Mouse (Mus musculus): ENCODE results near the gene Acss2. TPM values are rescaled to one million over a fixed set of nuclear protein-coding genes. Genes with fewer than 3 reads are reported as not detected.
"Not testable (repeated sequence)": the region's sequence is repeated elsewhere in the genome, so short reads cannot be mapped to it uniquely, and the experiment has no call there.

Gene Acss2
- polyA plus RNA-seq, 1 experiment from 2014 or later, result 13.0 TPM

DNA sequence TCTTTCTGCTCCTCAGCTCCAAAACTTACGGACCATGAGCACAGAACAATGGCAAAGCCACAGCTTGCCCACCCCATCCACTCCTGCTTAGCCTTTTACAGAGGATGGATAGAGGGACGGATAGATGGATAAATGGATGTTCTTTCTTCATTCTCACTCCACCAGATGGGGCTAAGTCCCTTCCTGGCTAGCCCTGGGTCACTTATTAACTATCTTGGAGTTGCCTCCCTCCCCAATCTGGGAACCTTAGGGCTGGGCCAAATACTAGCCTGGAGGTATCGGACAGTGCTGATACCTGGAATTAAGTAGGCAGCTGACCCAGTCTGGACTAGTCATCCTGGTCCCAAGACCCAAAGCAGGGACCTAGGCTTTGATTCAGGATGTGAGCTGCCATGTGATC, 86.0 kb downstream of the Acss2 start:
- Histone ChIP-seq H3K4me3 (replicated peaks) (no peak overlapping the region), H3K36me3 (no peaks in the 10 kb centered on the region), H3K27ac (no peak overlapping the region), H3K9ac (0 out of 2 replicates have a peak overlapping the region, but pooled peaks have one; percentile 6), H3K9me3 (replicated peaks) (no peaks in the 10 kb centered on the region), H3K4me2 (no peak overlapping the region), H3K27me3 (no peaks in the 10 kb centered on the region), H3K4me1 (peaks cover 11% of the 10 kb centered on the region)
- ATAC-seq (replicated peaks; ENCODE audit: low FRiP score), result no peak
- 69% methylated on average over 3 of the region's 3 CpGs for WGBS

DNA sequence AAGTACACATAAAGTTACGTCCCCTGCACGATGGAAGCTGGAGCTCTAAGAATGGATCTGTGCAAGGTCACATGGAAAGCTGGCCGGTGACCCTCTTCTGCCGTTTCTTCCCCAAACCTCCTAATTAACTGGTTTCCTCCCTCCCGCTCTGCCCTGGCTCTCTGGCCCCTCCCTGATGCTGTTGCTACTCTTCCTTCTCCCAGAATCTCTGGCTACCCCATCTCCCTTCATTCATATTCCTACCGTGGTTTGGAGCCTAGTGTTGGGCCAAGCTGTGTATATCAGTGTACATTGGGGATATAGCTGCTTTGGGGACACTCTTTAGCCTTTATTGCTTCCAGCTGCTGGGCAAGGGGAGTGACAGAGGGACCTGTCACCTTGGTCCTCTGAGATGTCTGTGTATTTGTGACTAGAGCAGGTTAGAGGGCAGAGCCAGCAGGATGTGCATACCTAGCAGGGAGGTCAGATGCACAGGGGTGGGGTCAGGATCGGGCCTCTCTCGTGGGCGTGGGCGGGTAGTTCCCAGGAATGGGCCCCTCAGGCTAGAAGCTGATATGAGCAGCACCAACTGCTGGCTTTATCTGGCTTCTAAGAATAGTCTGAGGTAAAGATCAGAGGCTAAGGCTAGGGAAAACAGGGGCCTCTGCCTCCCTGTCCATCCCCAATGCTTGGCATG, 87.0 kb downstream of the Acss2 start:
- WGBS, result 17% methylated on average over 10 of the region's 10 CpGs
- peak; percentile 82 for ATAC-seq (replicated peaks; ENCODE audit: low FRiP score)

DNA sequence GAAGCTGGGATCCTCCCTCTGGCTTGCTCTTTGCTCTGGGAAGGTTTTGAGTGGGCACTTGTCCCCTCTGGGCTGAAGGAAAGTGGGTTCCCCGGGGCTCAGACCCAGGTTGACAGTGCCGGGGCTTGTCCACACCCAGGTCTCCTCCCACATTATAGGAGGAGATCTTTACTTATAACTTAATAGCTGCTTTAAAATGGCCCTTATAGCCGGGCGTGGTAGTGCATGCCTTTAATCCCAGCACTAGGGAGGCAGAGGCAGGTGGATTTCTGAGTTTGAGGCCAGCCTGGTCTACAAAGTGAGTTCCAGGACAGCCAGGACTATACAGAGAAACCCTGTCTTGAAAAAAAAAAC, 87.5 kb downstream of the Acss2 start:
- not testable (repeated sequence) for H3K27ac ChIP-seq; H3K9me3 ChIP-seq (replicated peaks); H3K4me3 ChIP-seq (replicated peaks)

More for the DNA sequence above, 87.0 kb downstream of the Acss2 start:
- Histone ChIP-seq H3K4me1 (peaks cover 11% of the 10 kb centered on the region), H3K9me3 (replicated peaks) (no peaks in the 10 kb centered on the region), H3K27me3 (no peaks in the 10 kb centered on the region), H3K4me2 (no peak overlapping the region), H3K27ac (no peak overlapping the region), H3K9ac (no peak overlapping the region), H3K36me3 (no peaks in the 10 kb centered on the region), H3K4me3 (replicated peaks) (no peak overlapping the region)

DNA sequence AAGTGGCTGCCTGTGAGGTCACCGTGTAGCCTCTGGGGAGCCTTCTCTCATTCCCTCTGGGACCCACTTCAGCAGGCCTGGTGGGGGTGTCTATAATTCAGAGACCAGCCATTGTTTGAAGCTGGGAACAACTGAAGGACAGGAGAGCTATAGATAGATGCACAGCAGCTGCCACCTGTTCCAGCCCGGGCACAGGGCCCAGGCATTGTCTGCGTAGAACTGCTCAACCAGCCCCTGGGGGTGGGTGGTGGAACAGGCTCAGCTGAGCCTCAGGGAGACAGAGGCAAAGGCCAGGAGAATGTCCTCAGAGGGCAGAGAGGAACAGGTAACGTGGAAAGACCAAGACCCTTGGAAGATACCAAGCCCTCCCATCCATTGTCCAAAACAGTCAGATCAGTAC, 88.6 kb downstream of the Acss2 start:
- Histone ChIP-seq H3K27me3 (no peaks in the 10 kb centered on the region), H3K4me3 (replicated peaks) (no peak overlapping the region), H3K9me3 (replicated peaks) (no peaks in the 10 kb centered on the region), H3K4me2 (no peak overlapping the region), H3K9ac (no peak overlapping the region), H3K36me3 (no peaks in the 10 kb centered on the region), H3K27ac (no peak overlapping the region), H3K4me1 (peaks cover 11% of the 10 kb centered on the region)
- ATAC-seq (replicated peaks; ENCODE audit: low FRiP score), result no peak
- WGBS, result 95% methylated on average over 4 of the region's 4 CpGs

More for the DNA sequence above, 87.5 kb downstream of the Acss2 start:
- not testable (repeated sequence) for H3K27me3 ChIP-seq; H3K4me2 ChIP-seq; H3K9ac ChIP-seq; H3K36me3 ChIP-seq; ATAC-seq (replicated peaks; ENCODE audit: low FRiP score)
- WGBS, result 59% methylated on average over 4 of the region's 4 CpGs
- H3K4me1 ChIP-seq, result peaks cover 11% of the 10 kb centered on the region

DNA sequence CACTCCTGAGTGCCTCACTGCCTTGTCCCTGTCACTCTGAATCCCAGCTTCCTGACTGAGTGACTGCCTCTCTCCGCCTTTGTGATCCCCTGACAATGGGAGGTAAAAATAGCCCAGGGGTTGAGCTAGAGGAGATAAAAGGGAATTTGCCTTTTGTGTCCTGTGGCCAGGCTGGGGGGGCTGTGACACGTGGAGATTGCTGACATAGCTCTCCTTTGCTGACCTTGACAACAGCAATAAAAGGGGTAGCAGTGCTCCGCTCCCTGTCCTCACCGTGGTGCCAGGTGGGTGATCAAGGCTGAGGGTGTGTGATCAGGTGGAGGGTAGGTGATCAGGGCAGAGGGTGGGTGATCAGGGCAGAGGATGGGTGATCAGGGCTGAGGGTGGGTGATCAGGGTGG, 93.2 kb downstream of the Acss2 start, which contains the start of gene Myh7b:
Gene Myh7b, plus strand, starts transcription at position 235 of the 400 bp plus-strand sequence.
- H3K9ac ChIP-seq, result no peak within 1 kb of the TSS
- H3K27ac ChIP-seq, result no peak within 1 kb of the TSS
- H3K4me1 ChIP-seq, result peaks cover 9% of the 10 kb centered on the region
- no peaks in the 10 kb centered on the region for H3K36me3 ChIP-seq
- 0 out of 2 replicates have a peak, but pooled peaks cover 6% of the 10 kb centered on the region for H3K27me3 ChIP-seq
- no peaks in the 10 kb centered on the region for H3K9me3 ChIP-seq (replicated peaks)
- H3K4me3 ChIP-seq (replicated peaks), result no peak within 1 kb of the TSS
- 32% methylated on average over 4 of the region's 4 CpGs for WGBS
- ATAC-seq (replicated peaks; ENCODE audit: low FRiP score), result no peak
- H3K4me2 ChIP-seq, result no peak within 1 kb of the TSS

DNA sequence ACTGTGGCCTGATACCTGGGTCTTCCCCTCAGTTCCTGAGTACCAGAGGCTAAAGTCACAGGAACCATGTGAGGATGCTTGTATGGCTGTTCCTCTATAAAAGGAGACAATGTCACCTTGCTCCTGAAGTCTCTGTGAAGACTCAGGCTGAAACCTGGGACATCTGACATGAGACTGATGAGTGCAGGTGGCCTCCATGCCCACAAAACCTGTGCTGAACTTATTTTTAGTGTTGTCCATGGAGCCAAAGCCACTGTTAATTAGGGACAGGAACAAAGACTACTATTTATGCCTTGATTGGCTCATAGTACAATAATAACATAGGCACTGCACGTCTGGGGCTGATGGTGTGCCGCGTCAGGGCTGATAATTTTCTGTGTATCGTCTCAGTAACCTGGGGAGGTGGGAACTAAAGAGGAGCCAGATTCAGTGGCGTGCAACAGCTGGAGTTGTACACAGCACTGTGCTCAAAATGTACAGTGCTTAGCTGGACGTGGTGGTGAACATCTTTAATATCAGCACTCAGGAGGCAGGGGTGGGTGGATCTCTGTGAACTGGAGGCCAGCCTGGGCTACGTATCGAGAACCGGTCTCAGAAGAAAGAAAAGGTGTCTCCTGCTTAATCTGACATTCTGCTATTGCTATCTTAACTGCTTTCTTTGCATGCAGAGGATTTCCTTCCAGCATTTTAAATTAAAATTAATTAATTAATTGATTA, 94.2 kb downstream of the Acss2 start:
- WGBS, result 84% methylated on average over 9 of the region's 9 CpGs
- ATAC-seq (replicated peaks; ENCODE audit: low FRiP score), result no peak

DNA sequence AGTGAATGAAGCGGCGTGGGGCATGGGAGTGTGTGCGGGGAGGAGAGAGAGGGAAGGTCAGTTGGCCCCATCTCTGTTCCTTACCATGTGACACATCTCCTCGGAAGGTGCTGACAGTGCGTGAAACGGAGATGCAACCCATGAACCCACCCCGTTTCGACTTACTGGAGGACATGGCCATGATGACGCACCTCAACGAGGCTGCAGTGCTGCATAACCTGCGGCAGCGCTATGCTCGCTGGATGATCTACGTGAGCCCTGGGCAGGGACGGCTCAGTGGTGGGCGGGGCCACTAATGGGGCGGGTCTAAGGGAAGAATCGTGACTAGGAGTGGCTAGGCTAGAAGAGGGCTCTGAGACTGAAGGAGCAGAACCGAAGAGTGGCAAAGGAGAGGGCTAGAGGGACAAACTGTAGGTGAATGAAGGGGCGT, 95.6 kb downstream of the Acss2 start:
- H3K9me3 ChIP-seq (replicated peaks), result no peaks in the 10 kb centered on the region
- no peak overlapping the region for H3K27ac ChIP-seq
- no peaks in the 10 kb centered on the region for H3K36me3 ChIP-seq
- WGBS, result 6% methylated on average over 20 of the region's 20 CpGs
- peak overlapping the region; percentile 59 for H3K4me2 ChIP-seq
- peaks cover 9% of the 10 kb centered on the region for H3K4me1 ChIP-seq
- no peak overlapping the region for H3K9ac ChIP-seq
- peak overlapping the region; percentile 36 for H3K4me3 ChIP-seq (replicated peaks)
- peak; percentile 98 for ATAC-seq (replicated peaks; ENCODE audit: low FRiP score)
- 0 out of 2 replicates have a peak, but pooled peaks cover 6% of the 10 kb centered on the region for H3K27me3 ChIP-seq

More for the DNA sequence above, 94.2 kb downstream of the Acss2 start:
- Histone ChIP-seq H3K9me3 (replicated peaks) (no peaks in the 10 kb centered on the region), H3K4me1 (peaks cover 9% of the 10 kb centered on the region), H3K27me3 (0 out of 2 replicates have a peak, but pooled peaks cover 6% of the 10 kb centered on the region), H3K27ac (no peak overlapping the region), H3K4me2 (no peak overlapping the region), H3K9ac (no peak overlapping the region), H3K4me3 (replicated peaks) (no peak overlapping the region), H3K36me3 (no peaks in the 10 kb centered on the region)

DNA sequence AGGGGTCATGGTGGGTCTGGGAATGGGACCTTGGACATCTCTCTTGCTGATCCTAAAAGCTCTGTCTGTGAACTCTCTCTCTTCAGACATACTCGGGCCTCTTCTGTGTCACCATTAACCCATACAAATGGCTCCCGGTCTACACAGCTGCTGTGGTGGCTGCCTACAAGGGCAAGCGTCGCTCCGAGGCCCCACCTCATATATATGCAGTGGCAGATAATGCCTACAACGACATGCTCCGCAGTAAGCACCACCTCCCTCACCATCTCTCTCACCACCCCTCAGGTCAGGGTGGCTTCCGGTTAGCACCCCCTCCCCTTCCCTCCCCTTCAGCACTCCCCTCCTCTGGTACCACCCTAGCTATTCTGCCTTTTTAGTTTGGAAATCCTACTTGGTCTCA, 96.2 kb downstream of the Acss2 start:
- Histone ChIP-seq H3K27me3 (0 out of 2 replicates have a peak, but pooled peaks cover 6% of the 10 kb centered on the region), H3K36me3 (no peaks in the 10 kb centered on the region), H3K4me3 (replicated peaks) (no peak overlapping the region), H3K27ac (no peak overlapping the region), H3K9ac (no peak overlapping the region), H3K9me3 (replicated peaks) (no peaks in the 10 kb centered on the region), H3K4me1 (peaks cover 9% of the 10 kb centered on the region), H3K4me2 (peak overlapping the region; percentile 59)
- 66% methylated on average over 8 of the region's 8 CpGs for WGBS
- ATAC-seq (replicated peaks; ENCODE audit: low FRiP score), result no peak

DNA sequence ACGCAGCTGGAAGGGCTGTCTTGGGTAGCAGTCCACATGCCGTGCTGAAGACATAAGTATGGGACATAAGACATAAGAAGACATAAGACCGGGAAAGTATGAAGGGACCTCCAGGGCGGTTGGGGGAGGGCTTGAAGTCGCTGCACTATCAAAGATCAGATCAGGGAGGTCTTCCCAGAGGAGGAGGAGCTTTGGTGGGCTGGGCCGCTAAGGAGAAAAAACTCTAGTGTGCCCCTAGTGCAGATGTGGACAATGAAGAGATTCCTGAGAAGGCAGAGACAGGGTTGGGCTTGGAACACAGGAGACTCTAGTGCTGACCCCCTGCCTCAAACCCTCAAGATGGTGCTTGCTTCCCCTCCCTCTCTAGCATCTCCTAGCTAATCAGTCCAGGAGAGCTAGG, 99.2 kb downstream of the Acss2 start:
- H3K9ac ChIP-seq, result no peak overlapping the region
- H3K4me2 ChIP-seq, result no peak overlapping the region
- H3K27ac ChIP-seq, result no peak overlapping the region
- ATAC-seq (replicated peaks; ENCODE audit: low FRiP score), result no peak
- H3K36me3 ChIP-seq, result no peaks in the 10 kb centered on the region
- peaks cover 9% of the 10 kb centered on the region for H3K4me1 ChIP-seq
- H3K27me3 ChIP-seq, result 0 out of 2 replicates have a peak, but pooled peaks cover 9% of the 10 kb centered on the region
- H3K4me3 ChIP-seq (replicated peaks), result no peak overlapping the region
- WGBS, result 46% methylated on average over 6 of the region's 6 CpGs
- no peaks in the 10 kb centered on the region for H3K9me3 ChIP-seq (replicated peaks)

DNA sequence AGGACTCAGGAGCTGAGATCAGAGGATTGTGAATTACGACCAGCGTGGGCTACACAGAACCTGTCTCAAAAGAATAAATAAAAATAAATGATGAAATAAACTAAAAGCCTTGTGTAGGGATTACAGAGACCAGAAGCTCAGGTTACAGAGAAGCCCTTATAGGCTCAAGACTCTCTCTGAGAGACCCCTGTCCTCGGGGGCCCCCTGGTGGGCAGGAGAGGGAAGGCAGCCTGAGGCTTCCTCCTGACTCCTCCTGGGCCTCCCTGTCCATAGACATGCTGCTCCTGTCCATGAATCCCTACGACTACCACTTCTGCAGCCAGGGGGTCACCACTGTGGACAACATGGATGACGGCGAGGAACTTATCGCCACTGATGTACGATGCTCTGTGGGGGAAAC, 102.1 kb downstream of the Acss2 start:
- Histone ChIP-seq H3K27ac (no peak overlapping the region), H3K36me3 (no peaks in the 10 kb centered on the region), H3K4me2 (no peak overlapping the region), H3K4me1 (no peaks in the 10 kb centered on the region), H3K9ac (no peak overlapping the region), H3K4me3 (replicated peaks) (no peak overlapping the region), H3K9me3 (replicated peaks) (no peaks in the 10 kb centered on the region), H3K27me3 (peaks cover 9% of the 10 kb centered on the region; the same call in 1 of the 2 replicates)
- 15% methylated on average over 8 of the region's 8 CpGs for WGBS
- peak; percentile 63 for ATAC-seq (replicated peaks; ENCODE audit: low FRiP score)

DNA sequence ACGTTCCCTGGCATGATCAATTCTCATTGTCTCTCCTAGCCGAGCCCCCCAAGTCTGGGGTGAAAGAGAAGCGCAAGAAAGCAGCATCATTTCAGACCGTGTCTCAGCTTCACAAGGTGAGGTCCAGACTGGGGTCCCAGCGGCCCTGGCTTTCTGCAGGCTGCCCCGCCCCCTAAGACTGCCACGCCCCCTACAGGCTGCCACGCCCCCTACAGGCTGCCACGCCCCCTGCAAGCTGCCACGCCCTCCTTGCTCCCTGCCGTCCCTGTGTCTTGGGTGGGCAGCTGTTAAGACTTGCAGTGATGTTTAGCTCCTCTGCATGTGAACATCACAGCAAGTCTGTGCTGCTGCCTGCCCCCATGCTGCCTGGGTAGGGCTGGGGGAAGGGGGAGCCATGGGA, 104.9 kb downstream of the Acss2 start:
- no peak overlapping the region for H3K4me2 ChIP-seq
- peaks cover 7% of the 10 kb centered on the region; the same call in 1 of the 2 replicates for H3K4me1 ChIP-seq
- H3K9ac ChIP-seq, result no peak overlapping the region
- no peaks in the 10 kb centered on the region for H3K9me3 ChIP-seq (replicated peaks)
- H3K27me3 ChIP-seq, result peaks cover 30% of the 10 kb centered on the region
- no peaks in the 10 kb centered on the region for H3K36me3 ChIP-seq
- WGBS, result 24% methylated on average over 11 of the region's 11 CpGs
- ATAC-seq (replicated peaks; ENCODE audit: low FRiP score), result no peak
- no peak overlapping the region for H3K4me3 ChIP-seq (replicated peaks)
- no peak overlapping the region for H3K27ac ChIP-seq

DNA sequence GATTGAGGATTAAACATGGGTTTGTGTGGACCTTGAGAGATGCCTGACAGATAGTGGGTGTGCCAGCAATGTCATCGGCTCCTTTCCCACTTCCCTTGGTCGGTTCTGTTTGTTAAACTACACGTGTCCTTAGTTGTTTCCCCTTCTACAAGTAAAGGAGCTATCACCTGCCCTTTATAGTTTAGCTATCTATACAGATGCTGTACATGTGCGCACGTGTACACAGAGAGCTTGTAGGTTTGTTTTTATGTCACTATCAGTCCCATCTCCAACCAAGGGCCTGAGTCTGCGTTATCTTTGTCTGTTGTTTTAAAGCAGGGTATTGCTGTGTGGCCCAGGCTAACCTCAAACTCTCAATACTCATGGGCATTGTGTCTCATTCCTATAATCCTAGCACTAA, 106.2 kb downstream of the Acss2 start:
- H3K9me3 ChIP-seq (replicated peaks), result no peaks in the 10 kb centered on the region
- 79% methylated on average over 6 of the region's 6 CpGs for WGBS
- H3K27me3 ChIP-seq, result peaks cover 44% of the 10 kb centered on the region
- H3K36me3 ChIP-seq, result no peaks in the 10 kb centered on the region
- no peak for ATAC-seq (replicated peaks; ENCODE audit: low FRiP score)
- H3K9ac ChIP-seq, result no peak overlapping the region
- no peak overlapping the region for H3K4me2 ChIP-seq
- peaks cover 12% of the 10 kb centered on the region for H3K4me1 ChIP-seq
- H3K4me3 ChIP-seq (replicated peaks), result no peak overlapping the region
- no peak overlapping the region for H3K27ac ChIP-seq

Data from kidney, embryonic 15.5 days (tissue).